Mouse (Mus musculus) intestine, embryonic 15.5 days (tissue): Measurements from ENCODE around the gene Trip4. TPM values are rescaled to one million over a fixed set of nuclear protein-coding genes. Genes with fewer than 3 reads are reported as not detected.
A peak's percentile ranks its signal among the peaks of the same experiment; 100 is the strongest.

ENCODE experiments used
- ATAC-seq: fragments of 200-750 bp; cut with Nextera tagmentation; 2 replicates; pipeline ENCODE4 v1.8.0; 2017; ENCODE audit warnings: moderate TSS enrichment, moderate library complexity
- H3K27ac ChIP-seq: fragments of 300-500 bp; sonication (generic); 2 replicates; pipeline ENCODE4 v1.5.1; 2015; ENCODE audit warnings: mild to moderate bottlenecking, inconsistent platforms
- H3K27me3 ChIP-seq: fragments of 300-500 bp; sonication (generic); replicated peaks from 2 replicates; pipeline ENCODE4 v1.6.1; 2015; ENCODE audit warnings: inconsistent platforms
- H3K36me3 ChIP-seq: fragments of 300-500 bp; sonication (generic); 2 replicates; pipeline ENCODE4 v1.6.1; 2015; ENCODE audit warnings: inconsistent platforms
- H3K4me1 ChIP-seq: fragments of 300-500 bp; sonication (generic); replicated peaks from 2 replicates; pipeline ENCODE4 v1.6.1; 2015; ENCODE audit warnings: inconsistent platforms
- H3K4me2 ChIP-seq: fragments of 300-500 bp; sonication (generic); replicated peaks from 2 replicates; pipeline ENCODE4 v1.6.1; 2015; ENCODE audit warnings: mild to moderate bottlenecking, inconsistent platforms
- H3K4me3 ChIP-seq: fragments of 300-500 bp; sonication (generic); replicated peaks from 2 replicates; pipeline ENCODE4 v1.5.1; 2015; ENCODE audit warnings: inconsistent platforms
- H3K9ac ChIP-seq: fragments of 300-500 bp; sonication (generic); 2 replicates; pipeline ENCODE4 v1.6.1; 2015; ENCODE audit warnings: inconsistent platforms
- H3K9me3 ChIP-seq: fragments of 300-500 bp; sonication (generic); 2 replicates; pipeline ENCODE4 v1.6.1; 2016; ENCODE audit warnings: inconsistent platforms
- WGBS: fragments of 180-500 bp; shearing (Covaris S2); methylation state at CpG from one replicate; pipeline ENCODE4 v1.1.7; 2015; 5-methylcytosine and 5-hydroxymethylcytosine counted together
- polyA plus RNA-seq: library from polyadenylated mRNA; unstranded; fragments of >200 nt; fragmentation: Nextera tagmentation; extraction: Ambion mirVana; gene quantifications from 2 replicates; pipeline ENCODE4 v1.2.1, GENCODE M21; 2015

The Trip4 gene
- polyA plus RNA-seq = 23.8 and 24.5 TPM in 2 replicates

DNA sequence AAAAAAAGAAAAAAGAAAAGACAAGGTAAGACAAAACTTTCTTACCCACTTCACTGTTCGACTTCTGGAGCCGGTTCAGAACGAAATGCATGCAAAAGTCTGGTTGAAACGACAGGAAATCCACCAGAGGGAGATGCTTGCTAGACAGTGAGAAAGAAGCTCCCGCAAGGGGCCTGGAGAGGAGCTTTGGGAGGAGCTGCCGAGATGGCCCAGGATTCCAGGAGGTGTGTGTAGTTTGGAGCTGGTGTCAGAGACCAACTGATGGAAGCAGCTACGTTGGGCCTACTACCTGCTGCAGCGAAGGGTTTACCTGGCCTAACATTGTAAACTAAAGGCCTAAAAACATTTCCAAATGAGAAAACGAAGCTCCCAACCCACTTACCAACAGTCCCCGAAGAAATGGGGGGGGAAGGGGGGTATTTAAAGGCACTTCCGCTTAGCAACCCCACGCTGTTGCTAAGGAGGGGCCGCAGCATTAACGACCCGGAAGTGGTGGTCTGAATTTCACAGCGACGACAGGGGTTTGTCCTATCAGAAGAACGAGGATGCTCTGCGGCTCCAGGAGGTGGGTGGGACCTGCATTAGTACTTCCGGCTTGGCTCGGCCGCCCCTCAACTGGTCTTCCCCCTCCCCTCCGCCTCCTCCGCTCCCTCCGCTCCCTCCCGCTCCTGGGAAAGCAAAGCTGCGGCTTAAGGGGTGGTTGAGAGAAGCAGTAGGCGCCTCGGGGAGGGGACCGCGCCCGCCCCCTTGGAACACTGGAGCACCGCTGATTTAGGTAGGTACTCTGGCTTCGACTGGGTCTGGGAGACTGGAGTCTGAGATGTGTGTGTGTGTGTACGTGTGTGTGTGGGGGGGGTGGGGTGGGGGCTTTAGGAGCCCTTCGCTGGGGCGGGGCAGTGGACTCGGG, at the start of gene Trip4, which contains the start of gene Csnk1g1:
Gene Trip4 (minus strand): TSS at position 401 of the 907 bp plus-strand sequence.
Gene Csnk1g1 (plus strand): TSS at position 531 of the 907 bp plus-strand sequence.
- H3K27me3 ChIP-seq = no peaks in the 10 kb centered on the region
- H3K36me3 ChIP-seq = peaks cover 2% of the 10 kb centered on the region; the same call in 1 of the 2 replicates
- ATAC-seq = peak; percentile 99
- under 1% methylated on average over 38 of the region's 38 CpGs for WGBS
- H3K4me2 ChIP-seq = peak within 1 kb of the TSS; percentile 83
- H3K27ac ChIP-seq = peak within 1 kb of the TSS; percentile 87
- no peaks in the 10 kb centered on the region; the same call in 1 of the 2 replicates for H3K4me1 ChIP-seq
- H3K9ac ChIP-seq = peak within 1 kb of the TSS; percentile 78
- no peaks in the 10 kb centered on the region for H3K9me3 ChIP-seq
- H3K4me3 ChIP-seq = peak within 1 kb of the TSS; percentile 81

DNA sequence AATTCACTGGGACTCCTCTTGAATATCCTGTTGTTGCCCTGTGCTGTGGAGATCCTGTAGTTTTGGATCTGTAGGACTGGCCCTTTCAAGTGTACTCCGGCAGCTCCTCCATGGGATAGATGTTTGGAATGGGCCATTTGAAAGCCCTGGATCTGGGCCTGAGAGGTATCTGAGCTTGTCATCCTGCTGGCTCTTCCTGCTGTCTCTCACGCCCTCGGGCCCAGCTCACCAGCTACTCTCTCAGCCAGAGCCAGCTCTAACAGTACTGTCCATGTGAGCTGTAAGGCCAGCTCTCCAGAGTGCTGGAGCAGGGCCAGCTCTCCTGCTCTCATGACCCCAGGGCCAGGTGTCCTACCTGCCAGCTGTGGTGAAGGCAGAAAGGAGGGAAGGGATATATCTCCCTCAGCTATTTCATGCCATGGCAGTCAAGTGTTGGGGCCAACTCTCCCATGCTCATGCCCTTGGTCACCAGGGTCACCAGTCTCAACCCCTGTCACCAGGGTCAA, 42.5 kb upstream of the Trip4 start:
- no peak overlapping the region for H3K9ac ChIP-seq
- 96% methylated on average over 3 of the region's 3 CpGs for WGBS
- H3K27me3 ChIP-seq = no peaks in the 10 kb centered on the region
- H3K4me3 ChIP-seq = no peak overlapping the region
- H3K4me2 ChIP-seq = no peak overlapping the region
- no peaks in the 10 kb centered on the region for H3K9me3 ChIP-seq
- ATAC-seq = no peak
- no peaks in the 10 kb centered on the region for H3K4me1 ChIP-seq
- H3K36me3 ChIP-seq = no peaks in the 10 kb centered on the region
- no peak overlapping the region for H3K27ac ChIP-seq

DNA sequence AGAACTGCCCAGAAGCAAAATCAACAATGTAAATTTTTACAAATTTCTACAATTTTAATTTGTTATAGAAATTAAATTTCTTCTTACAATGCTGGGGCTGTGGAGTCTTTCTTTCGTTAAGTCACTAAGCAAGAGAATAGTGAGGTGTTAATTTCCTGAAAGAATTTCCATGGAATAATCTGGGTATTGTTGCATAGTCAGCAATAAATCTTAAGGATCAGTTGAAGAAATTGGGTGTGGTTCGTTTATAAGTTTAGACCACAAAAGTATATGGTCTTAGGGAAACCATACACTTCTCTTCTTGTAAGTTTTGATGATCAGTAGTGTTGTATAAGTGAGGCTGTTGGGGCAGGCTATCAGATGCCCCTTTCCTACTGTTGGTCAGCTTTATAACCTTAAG, 29.0 kb upstream of the Trip4 start:
- H3K4me2 ChIP-seq = no peak overlapping the region

DNA sequence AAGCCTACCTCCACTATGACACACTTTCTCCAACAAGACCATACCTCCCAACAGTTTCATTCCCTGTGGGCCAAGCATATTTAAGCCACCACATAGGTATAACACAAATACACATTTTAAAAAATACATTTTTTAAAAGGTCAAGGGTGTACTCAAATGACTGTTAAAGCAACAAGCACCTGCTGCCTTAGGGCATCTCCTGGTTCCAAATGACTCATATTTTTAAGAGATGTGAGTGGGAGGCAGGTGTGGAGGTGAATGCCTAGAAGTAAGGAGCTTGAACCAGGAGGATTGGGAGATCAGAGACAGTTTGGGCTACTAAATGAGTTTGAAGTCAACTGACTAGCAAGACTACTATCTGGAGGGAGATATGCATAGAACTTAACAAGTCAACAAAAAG, 21.2 kb upstream of the Trip4 start:
- Histone ChIP-seq H3K4me2 (no peak overlapping the region), H3K27ac (no peak overlapping the region), H3K4me3 (no peak overlapping the region), H3K4me1 (no peaks in the 10 kb centered on the region), H3K9ac (no peak overlapping the region), H3K9me3 (no peaks in the 10 kb centered on the region), H3K36me3 (no peaks in the 10 kb centered on the region), H3K27me3 (no peaks in the 10 kb centered on the region)
- ATAC-seq = no peak

More for the DNA sequence above, 29.0 kb upstream of the Trip4 start:
- Histone ChIP-seq H3K36me3 (no peaks in the 10 kb centered on the region), H3K9ac (no peak overlapping the region), H3K27me3 (no peaks in the 10 kb centered on the region), H3K27ac (no peak overlapping the region), H3K4me3 (no peak overlapping the region), H3K9me3 (no peaks in the 10 kb centered on the region), H3K4me1 (no peaks in the 10 kb centered on the region)
- 88% methylated on average over 2 of the region's 2 CpGs for WGBS
- ATAC-seq = no peak

DNA sequence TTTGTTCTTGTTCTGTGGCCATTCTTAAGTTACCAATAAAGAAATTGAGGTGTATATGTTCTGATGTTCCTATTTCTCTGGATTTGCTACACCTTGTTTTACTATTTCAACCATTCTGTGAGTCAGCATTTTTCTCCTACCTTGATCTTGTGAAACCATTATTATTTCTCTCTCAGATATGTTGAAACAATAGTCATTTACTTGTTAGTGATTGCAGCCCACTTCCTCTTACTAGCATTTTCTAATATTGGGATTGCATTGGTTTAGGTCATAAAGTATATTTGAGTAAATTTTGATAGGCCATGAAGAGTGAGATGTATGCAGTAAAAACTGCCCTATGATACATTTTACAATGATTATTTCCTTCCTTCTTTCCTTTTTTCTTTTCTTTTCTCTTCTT, 19.9 kb upstream of the Trip4 start:
- Histone ChIP-seq H3K27me3 (no peaks in the 10 kb centered on the region), H3K27ac (no peak overlapping the region), H3K4me1 (no peaks in the 10 kb centered on the region), H3K4me3 (no peak overlapping the region), H3K4me2 (no peak overlapping the region), H3K9ac (no peak overlapping the region), H3K9me3 (no peaks in the 10 kb centered on the region), H3K36me3 (no peaks in the 10 kb centered on the region)
- no peak for ATAC-seq

DNA sequence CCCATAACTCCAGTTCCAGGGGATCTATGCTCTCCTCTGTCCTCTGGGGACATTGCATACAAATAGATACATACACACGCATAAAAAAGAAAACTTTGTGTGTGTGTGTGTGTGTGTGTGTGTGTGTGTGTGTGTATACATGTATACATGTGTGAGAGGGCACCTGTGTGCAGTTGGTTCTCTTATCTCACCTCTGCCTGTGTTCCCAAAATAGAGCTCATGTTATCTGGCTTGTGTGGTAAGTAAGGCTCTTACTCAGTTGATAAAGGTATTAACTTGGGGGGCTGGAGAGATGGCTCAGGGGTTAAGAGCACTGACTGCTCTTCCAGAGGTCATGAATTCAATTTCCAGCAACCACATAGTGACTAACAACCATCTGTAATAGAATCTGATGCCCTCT, 8.4 kb upstream of the Trip4 start:
- H3K4me3 ChIP-seq = no peak overlapping the region
- ATAC-seq = no peak
- 79% methylated on average over 1 of the region's 1 CpGs for WGBS

DNA sequence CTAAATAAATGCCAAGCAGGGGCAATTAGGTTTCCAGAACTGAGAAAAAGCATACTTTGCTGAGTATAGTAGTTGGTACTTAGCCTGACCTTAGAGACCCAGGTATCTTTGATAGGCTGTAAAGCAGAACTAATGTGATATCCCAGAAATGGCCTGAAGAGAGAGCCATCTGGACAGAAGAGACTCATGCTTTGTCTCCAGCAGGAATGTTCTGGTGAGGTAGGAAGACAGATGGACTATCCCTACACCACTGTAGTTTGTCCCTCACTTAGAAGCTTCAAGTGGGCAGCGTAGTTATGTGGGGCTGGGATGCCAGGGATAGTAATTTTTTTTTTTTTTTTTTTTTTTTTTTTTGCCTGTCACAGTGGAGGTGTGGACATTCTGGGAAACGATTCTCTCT, 5.4 kb upstream of the Trip4 start:
- no peak overlapping the region for H3K4me2 ChIP-seq
- no peak for ATAC-seq
- H3K27me3 ChIP-seq = no peaks in the 10 kb centered on the region
- no peaks in the 10 kb centered on the region for H3K36me3 ChIP-seq
- no peaks in the 10 kb centered on the region; the same call in 1 of the 2 replicates for H3K4me1 ChIP-seq
- H3K4me3 ChIP-seq = no peak overlapping the region
- no peak overlapping the region for H3K9ac ChIP-seq
- 70% methylated on average over 2 of the region's 2 CpGs for WGBS
- no peaks in the 10 kb centered on the region for H3K9me3 ChIP-seq
- no peak overlapping the region for H3K27ac ChIP-seq

More for the DNA sequence above, 8.4 kb upstream of the Trip4 start:
- Histone ChIP-seq H3K4me1 (no peaks in the 10 kb centered on the region), H3K27me3 (no peaks in the 10 kb centered on the region), H3K9ac (no peak overlapping the region), H3K27ac (no peak overlapping the region), H3K36me3 (no peaks in the 10 kb centered on the region), H3K4me2 (no peak overlapping the region), H3K9me3 (no peaks in the 10 kb centered on the region)

DNA sequence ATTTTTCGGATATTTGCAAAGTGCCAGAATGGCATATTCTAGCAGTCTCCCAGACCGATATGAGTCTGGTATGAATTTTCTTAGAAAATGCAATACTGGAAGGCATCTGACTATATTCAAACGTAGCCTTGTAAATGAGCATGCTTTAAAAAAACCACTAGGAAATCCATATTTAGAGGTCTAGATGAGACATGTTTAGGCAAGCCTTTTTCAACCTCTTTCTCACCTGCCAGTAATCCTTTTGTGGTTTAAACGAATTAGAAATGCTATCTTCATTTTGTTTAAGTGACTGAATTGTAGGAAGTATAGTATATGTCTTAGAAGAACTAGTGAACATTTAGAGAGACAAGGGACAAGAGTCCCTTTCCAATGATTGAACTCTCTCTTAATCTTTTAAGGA, 1.2 kb upstream of the Trip4 start:
- peak overlapping the region; percentile 81 for H3K4me3 ChIP-seq
- H3K9me3 ChIP-seq = no peaks in the 10 kb centered on the region
- peak overlapping the region; percentile 83 for H3K4me2 ChIP-seq
- peak overlapping the region; percentile 87; the same call in 1 of the 2 replicates for H3K27ac ChIP-seq
- no peak for ATAC-seq
- H3K36me3 ChIP-seq = no peaks in the 10 kb centered on the region
- 5% methylated on average over 4 of the region's 4 CpGs for WGBS
- H3K9ac ChIP-seq = peak overlapping the region; percentile 78
- no peaks in the 10 kb centered on the region; the same call in 1 of the 2 replicates for H3K4me1 ChIP-seq
- H3K27me3 ChIP-seq = no peaks in the 10 kb centered on the region

DNA sequence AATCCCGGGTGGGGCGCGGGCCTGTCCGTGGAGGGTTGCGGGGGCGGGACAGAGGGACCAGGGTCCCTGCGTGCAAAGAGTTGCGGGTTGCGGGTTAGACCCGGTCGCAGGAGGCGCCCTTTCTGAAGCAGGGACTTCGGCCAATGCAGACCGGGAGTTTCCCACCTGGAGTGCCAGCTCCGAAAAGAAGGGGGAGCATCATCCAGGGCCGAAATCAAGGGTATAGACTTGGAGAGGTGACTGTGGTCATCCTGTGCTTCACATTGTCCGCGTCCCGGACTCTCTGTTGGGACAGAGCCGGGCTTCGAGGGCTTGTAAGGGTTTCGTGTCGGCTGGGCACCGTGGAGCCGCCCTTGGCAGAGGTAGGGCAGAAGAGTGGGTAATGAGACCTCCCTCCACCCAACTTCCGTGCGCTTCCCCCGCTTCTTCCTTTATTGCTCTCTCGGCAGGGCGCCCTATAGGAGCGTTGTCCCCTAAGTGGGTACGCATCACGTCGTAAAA, 757 bp upstream of the Trip4 start:
- Histone ChIP-seq H3K4me2 (peak overlapping the region; percentile 83), H3K4me3 (peak overlapping the region; percentile 81), H3K27ac (peak overlapping the region; percentile 87), H3K4me1 (no peaks in the 10 kb centered on the region; the same call in 1 of the 2 replicates), H3K36me3 (no peaks in the 10 kb centered on the region), H3K9me3 (no peaks in the 10 kb centered on the region), H3K9ac (peak overlapping the region; percentile 78), H3K27me3 (no peaks in the 10 kb centered on the region)
- 0 out of 2 replicates have a peak, but pooled peaks have one; percentile 34 for ATAC-seq
- under 1% methylated on average over 34 of the region's 34 CpGs for WGBS

DNA sequence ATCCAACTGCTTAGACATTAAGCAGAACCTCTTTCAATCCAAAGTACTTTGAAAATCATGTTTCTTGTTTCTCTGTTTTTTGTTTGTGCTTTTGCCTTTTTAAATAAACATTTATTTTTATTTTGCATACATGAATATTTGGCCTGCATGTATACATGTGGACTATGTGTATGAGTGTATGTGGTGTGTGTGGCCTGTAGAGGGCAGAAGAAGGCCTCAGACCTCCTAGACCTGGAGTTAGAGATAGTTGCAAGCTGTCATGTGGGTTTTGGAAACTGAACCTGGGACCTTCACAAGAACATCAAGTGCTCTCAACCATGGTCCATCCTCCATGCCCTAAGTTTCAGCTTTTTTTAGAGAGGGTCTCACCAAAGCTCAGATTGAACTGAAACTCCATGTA, 5.2 kb downstream of the Trip4 start:
- Histone ChIP-seq H3K4me2 (no peak overlapping the region), H3K4me3 (no peak overlapping the region), H3K36me3 (peaks cover 7% of the 10 kb centered on the region; the same call in 1 of the 2 replicates), H3K27me3 (no peaks in the 10 kb centered on the region), H3K9ac (no peak overlapping the region), H3K4me1 (no peaks in the 10 kb centered on the region), H3K9me3 (no peaks in the 10 kb centered on the region), H3K27ac (no peak overlapping the region)
- no peak for ATAC-seq

DNA sequence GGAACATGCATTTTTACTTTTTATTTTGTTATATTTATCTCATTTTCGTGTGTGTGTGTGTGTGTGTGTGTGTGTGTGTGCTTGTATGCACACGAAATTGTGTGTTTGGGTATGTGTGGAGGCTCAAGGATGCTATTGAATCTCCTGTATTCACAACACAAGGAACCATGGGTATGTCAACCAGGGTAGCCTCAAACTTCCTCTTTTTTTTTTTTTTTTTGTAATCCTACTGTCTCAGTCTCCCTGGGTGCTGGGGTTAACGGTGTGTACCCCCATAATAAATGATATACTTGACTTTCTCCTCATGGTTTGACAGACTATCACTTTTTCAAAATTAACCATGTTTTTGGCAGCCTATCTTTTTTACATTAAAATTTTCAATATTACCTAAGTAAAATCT, 5.7 kb downstream of the Trip4 start:
- Histone ChIP-seq H3K9ac (no peak overlapping the region), H3K36me3 (peaks cover 7% of the 10 kb centered on the region; the same call in 1 of the 2 replicates)
- 95% methylated on average over 3 of the region's 3 CpGs for WGBS

DNA sequence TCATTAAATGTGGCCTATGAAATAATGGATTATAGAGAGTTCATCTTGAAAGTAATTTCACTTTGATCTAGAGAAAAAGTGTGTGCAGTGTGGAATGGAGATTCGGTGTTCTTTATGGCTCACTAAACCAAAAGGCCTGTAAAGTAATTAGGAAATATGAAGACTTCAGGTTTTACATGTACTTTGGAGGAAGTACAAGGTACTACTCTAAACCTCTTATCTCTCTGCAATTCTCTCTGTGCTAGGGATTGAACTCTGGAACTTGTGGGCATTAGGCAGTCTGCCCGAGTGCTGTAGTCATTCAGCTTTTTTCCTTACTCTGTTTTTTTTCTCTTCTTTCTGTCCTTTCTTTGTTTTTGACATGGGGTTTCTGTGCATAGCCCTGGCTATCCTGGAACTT, 11.6 kb downstream of the Trip4 start:
- Histone ChIP-seq H3K36me3 (0 out of 2 replicates have a peak, but pooled peaks cover 2% of the 10 kb centered on the region), H3K27ac (no peak overlapping the region), H3K9me3 (no peaks in the 10 kb centered on the region), H3K27me3 (no peaks in the 10 kb centered on the region), H3K9ac (no peak overlapping the region), H3K4me1 (no peaks in the 10 kb centered on the region), H3K4me3 (no peak overlapping the region), H3K4me2 (no peak overlapping the region)
- 78% methylated on average over 2 of the region's 2 CpGs for WGBS
- ATAC-seq = peak; percentile 75

More for the DNA sequence above, 5.7 kb downstream of the Trip4 start:
- no peak for ATAC-seq
- Histone ChIP-seq H3K27me3 (no peaks in the 10 kb centered on the region), H3K9me3 (no peaks in the 10 kb centered on the region), H3K4me3 (no peak overlapping the region), H3K4me1 (no peaks in the 10 kb centered on the region), H3K27ac (no peak overlapping the region), H3K4me2 (no peak overlapping the region)
